In genomic region chr11:19290971-19291370, GRCm38 (mm10) we compare ENCODE assay signal across 26 mouse cellular contexts.
"Had no signal": no experiment of that assay in that cellular context is flagged by ENCODE, and none has a peak within 500 bp of the region (broad histone marks: within the 10 kb centered on the region; RNA-seq: fewer than 3 reads in every experiment).

No protein-coding gene starts in this region.

- H3K4me3 ChIP-seq: gastrocnemius, adult 2 months; heart, embryonic 10.5 days; heart, embryonic 12.5 days; hindbrain, embryonic 10.5 days; hindbrain, embryonic 13.5 days; hindbrain, embryonic 15.5 days; intestine, embryonic 15.5 days; layer of hippocampus, adult 2 months; left cerebral cortex, adult 2 months; limb, embryonic 10.5 days; limb, embryonic 12.5 days; liver, embryonic 13.5 days had no signal

- H3K9ac ChIP-seq: heart, embryonic 12.5 days; hindbrain, embryonic 13.5 days; hindbrain, embryonic 15.5 days; intestine, embryonic 15.5 days; limb, embryonic 12.5 days; liver, embryonic 13.5 days had no signal

- DNase-seq: gastrocnemius, adult 2 months; gastrocnemius, postnatal 10 days; gastrocnemius, postnatal 25 days; heart, adult 18-20 months; heart, postnatal 10 days; heart, postnatal 4 days; kidney, adult 18-20 months; kidney, adult 8-10 months; kidney, postnatal 10 days; kidney, postnatal 25 days; kidney, postnatal 4 days; liver; liver, embryonic 13.5 days had no signal

- H3K27ac ChIP-seq: gastrocnemius, adult 2 months; heart, embryonic 10.5 days; hindbrain, embryonic 10.5 days; hindbrain, embryonic 13.5 days; hindbrain, embryonic 15.5 days; intestine, embryonic 15.5 days; layer of hippocampus, adult 2 months; left cerebral cortex, adult 2 months; limb, embryonic 10.5 days; limb, embryonic 12.5 days; liver, embryonic 13.5 days had no signal

- H3K9me3 ChIP-seq: heart, embryonic 10.5 days; heart, embryonic 12.5 days; hindbrain, embryonic 10.5 days; hindbrain, embryonic 13.5 days; hindbrain, embryonic 15.5 days; intestine, embryonic 15.5 days; limb, embryonic 10.5 days; limb, embryonic 12.5 days; liver, embryonic 13.5 days had no signal

- ATAC-seq: inflammation-experienced regulatory T-cells, adult 6 months; intestine, embryonic 15.5 days; intestine, postnatal 0 days had no signal

- H3K27me3 ChIP-seq: heart, embryonic 12.5 days; hindbrain, embryonic 13.5 days; hindbrain, embryonic 15.5 days; intestine, embryonic 15.5 days; limb, embryonic 12.5 days; liver, embryonic 13.5 days had no signal

- H3K36me3 ChIP-seq: heart, embryonic 10.5 days; heart, embryonic 12.5 days; hindbrain, embryonic 10.5 days; hindbrain, embryonic 13.5 days; hindbrain, embryonic 15.5 days; intestine, embryonic 15.5 days; limb, embryonic 10.5 days; limb, embryonic 12.5 days; liver, embryonic 13.5 days had no signal

- H3K4me2 ChIP-seq: heart, embryonic 12.5 days; hindbrain, embryonic 13.5 days; hindbrain, embryonic 15.5 days; intestine, embryonic 15.5 days; limb, embryonic 12.5 days; liver, embryonic 11.5 days; liver, embryonic 13.5 days had no signal

- H3K4me1 ChIP-seq: heart, embryonic 10.5 days; heart, embryonic 12.5 days; hindbrain, embryonic 13.5 days; hindbrain, embryonic 15.5 days; intestine, embryonic 15.5 days; limb, embryonic 10.5 days; limb, embryonic 12.5 days; liver, embryonic 13.5 days had no signal
